Mouse (Mus musculus) liver, embryonic 15.5 days (tissue): Measurements from ENCODE around the gene Bnip2. TPM values are rescaled to one million over a fixed set of nuclear protein-coding genes. Genes with fewer than 3 reads are reported as not detected.

Source experiments
- ATAC-seq: fragments of 200-750 bp; cut with Nextera tagmentation; 2 replicates; pipeline ENCODE4 v1.8.0; 2017; ENCODE audit warnings: moderate number of reproducible peaks, mild to moderate bottlenecking, moderate library complexity; ENCODE audit not compliant: insufficient read depth
- H3K27ac ChIP-seq: fragments of 300-500 bp; sonication (generic); replicated peaks from 2 replicates; pipeline ENCODE4 v1.5.1; 2015; ENCODE audit warnings: mild to moderate bottlenecking, inconsistent platforms
- H3K27me3 ChIP-seq: fragments of 300-500 bp; sonication (generic); 2 replicates; pipeline ENCODE4 v1.6.1; 2015; ENCODE audit warnings: mild to moderate bottlenecking, inconsistent platforms
- H3K36me3 ChIP-seq: fragments of 300-500 bp; sonication (generic); replicated peaks from 2 replicates; pipeline ENCODE4 v1.6.1; 2015; ENCODE audit warnings: moderate library complexity, mild to moderate bottlenecking, inconsistent platforms
- H3K4me1 ChIP-seq: fragments of 300-500 bp; sonication (generic); replicated peaks from 2 replicates; pipeline ENCODE4 v1.6.1; 2015; ENCODE audit warnings: inconsistent platforms
- H3K4me2 ChIP-seq: fragments of 300-500 bp; sonication (generic); 2 replicates; pipeline ENCODE4 v1.6.1; 2015; ENCODE audit warnings: moderate library complexity, mild to moderate bottlenecking, inconsistent platforms
- H3K4me3 ChIP-seq: fragments of 300-500 bp; sonication (generic); replicated peaks from 2 replicates; pipeline ENCODE4 v1.5.1; 2015; ENCODE audit warnings: mild to moderate bottlenecking, inconsistent platforms
- H3K9ac ChIP-seq: fragments of 300-500 bp; sonication (generic); 2 replicates; pipeline ENCODE4 v1.6.1; 2015; ENCODE audit warnings: moderate library complexity, mild to moderate bottlenecking, inconsistent platforms
- H3K9me3 ChIP-seq: fragments of 300-500 bp; sonication (generic); replicated peaks from 2 replicates; pipeline ENCODE4 v1.6.1; 2016; ENCODE audit warnings: inconsistent platforms
- whole genome bisulfite sequencing: fragments of 180-500 bp; shearing (Covaris S2); methylation state at CpG from one replicate; pipeline ENCODE4 v1.1.7; 2015; ENCODE audit warnings: mixed read lengths; ENCODE audit not compliant: insufficient replicate concordance; 5-methylcytosine and 5-hydroxymethylcytosine counted together
- polyA plus RNA-seq: library from polyadenylated mRNA; unstranded; fragments of >200 nt; fragmentation: Nextera tagmentation; extraction: Ambion mirVana; gene quantifications from 2 replicates; pipeline ENCODE4 v1.2.1, GENCODE M21; 2015

Bnip2 gene
- polyA plus RNA-seq, 1 experiment from 2014 or later = 42.7 TPM

- peaks cover 10% of the 10 kb centered on the region; the same call in 1 of the 2 replicates for H3K27me3 ChIP-seq
- 0 out of 2 replicates have a peak, but pooled peaks have one; percentile 11 for ATAC-seq
- WGBS = 25% methylated on average over 16 of the region's 16 CpGs
- H3K4me1 ChIP-seq = peaks cover 42% of the 10 kb centered on the region
- no peaks in the 10 kb centered on the region for H3K9me3 ChIP-seq
- peak overlapping the region; percentile 97 for H3K9ac ChIP-seq
- peak overlapping the region; percentile 96 for H3K4me3 ChIP-seq
- peaks cover 5% of the 10 kb centered on the region; the same call in 1 of the 2 replicates for H3K36me3 ChIP-seq
- peak overlapping the region; percentile 94 for H3K27ac ChIP-seq
- H3K4me2 ChIP-seq = peak overlapping the region; percentile 72
Observed at GRCm38 (mm10) chr9:69988706-69989302, 462 bp upstream of the Bnip2 start.

- Histone ChIP-seq H3K27ac (no peak overlapping the region), H3K36me3 (peaks cover 12% of the 10 kb centered on the region), H3K9ac (peak overlapping the region; percentile 97), H3K4me1 (peaks cover 51% of the 10 kb centered on the region), H3K4me2 (peak overlapping the region; percentile 72), H3K4me3 (peak overlapping the region; percentile 96), H3K27me3 (peaks cover 10% of the 10 kb centered on the region; the same call in 1 of the 2 replicates), H3K9me3 (no peaks in the 10 kb centered on the region)
- no peak for ATAC-seq
- whole genome bisulfite sequencing = 14% methylated on average over 5 of the region's 5 CpGs
Observed at GRCm38 (mm10) chr9:69990346-69990745, 1.1 kb downstream of the Bnip2 start.

- WGBS = 4% methylated on average over 5 of the region's 5 CpGs
- Histone ChIP-seq H3K27me3 (no peaks in the 10 kb centered on the region), H3K36me3 (peaks cover 32% of the 10 kb centered on the region), H3K27ac (peak overlapping the region; percentile 58), H3K9ac (no peak overlapping the region), H3K4me3 (no peak overlapping the region), H3K4me2 (peak overlapping the region; percentile 23; the same call in 1 of the 2 replicates), H3K4me1 (peaks cover 48% of the 10 kb centered on the region), H3K9me3 (no peaks in the 10 kb centered on the region)
- ATAC-seq = no peak
Observed at GRCm38 (mm10) chr9:69992841-69993277, 3.6 kb downstream of the Bnip2 start.

DNA sequence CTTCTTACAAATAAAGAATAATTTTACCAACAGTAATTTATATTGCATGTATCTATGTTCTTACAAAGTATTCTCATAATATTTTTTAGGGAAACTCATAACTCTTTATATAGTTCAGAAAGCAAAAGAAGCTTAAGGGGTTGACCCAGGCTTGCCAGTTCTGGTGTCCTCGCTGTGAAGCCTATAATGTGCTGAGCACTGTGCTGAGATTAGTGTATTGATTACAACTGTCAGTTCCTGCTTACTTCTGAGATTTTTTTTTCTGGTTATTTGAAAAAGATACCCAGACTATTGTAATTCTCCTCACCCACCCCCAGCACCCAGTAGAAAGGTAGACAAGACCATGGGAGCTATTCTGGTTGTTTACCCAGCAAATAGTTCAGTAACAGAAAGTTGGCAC, 4.2 kb downstream of the Bnip2 start:
- no peaks in the 10 kb centered on the region for H3K27me3 ChIP-seq
- H3K27ac ChIP-seq = no peak overlapping the region; the same call in 1 of the 2 replicates
- WGBS = 39% methylated on average over 1 of the region's 1 CpGs
- no peak overlapping the region for H3K4me2 ChIP-seq
- H3K36me3 ChIP-seq = peaks cover 38% of the 10 kb centered on the region
- no peak overlapping the region for H3K4me3 ChIP-seq
- H3K4me1 ChIP-seq = peaks cover 48% of the 10 kb centered on the region
- H3K9me3 ChIP-seq = no peaks in the 10 kb centered on the region
- ATAC-seq = no peak
- H3K9ac ChIP-seq = no peak overlapping the region

GRCm38 (mm10) chr9:69994547-69994946, 5.3 kb downstream of the Bnip2 start:
- H3K36me3 ChIP-seq = peaks cover 49% of the 10 kb centered on the region
- no peak overlapping the region for H3K4me3 ChIP-seq
- H3K27ac ChIP-seq = no peak overlapping the region
- no peak overlapping the region for H3K9ac ChIP-seq
- H3K4me1 ChIP-seq = peaks cover 43% of the 10 kb centered on the region
- no peaks in the 10 kb centered on the region for H3K27me3 ChIP-seq
- no peak overlapping the region for H3K4me2 ChIP-seq
- no peak for ATAC-seq
- WGBS = 81% methylated on average over 5 of the region's 5 CpGs
- H3K9me3 ChIP-seq = no peaks in the 10 kb centered on the region

GRCm38 (mm10) chr9:69999318-69999717, 10.1 kb downstream of the Bnip2 start:
- Histone ChIP-seq H3K36me3 (peaks cover 85% of the 10 kb centered on the region), H3K9me3 (no peaks in the 10 kb centered on the region), H3K27ac (no peak overlapping the region), H3K4me3 (no peak overlapping the region), H3K9ac (no peak overlapping the region), H3K4me1 (0 out of 2 replicates have a peak, but pooled peaks cover 9% of the 10 kb centered on the region), H3K27me3 (no peaks in the 10 kb centered on the region), H3K4me2 (no peak overlapping the region)
- WGBS = 78% methylated on average over 1 of the region's 1 CpGs
- ATAC-seq = no peak

GRCm38 (mm10) chr9:70003516-70003915, 14.2 kb downstream of the Bnip2 start:
- Histone ChIP-seq H3K9ac (no peak overlapping the region), H3K9me3 (no peaks in the 10 kb centered on the region), H3K27me3 (no peaks in the 10 kb centered on the region), H3K4me1 (peaks cover 2% of the 10 kb centered on the region; the same call in 1 of the 2 replicates), H3K27ac (no peak overlapping the region), H3K36me3 (peaks cover 76% of the 10 kb centered on the region), H3K4me3 (no peak overlapping the region), H3K4me2 (no peak overlapping the region)
- no peak for ATAC-seq
- WGBS = 75% methylated on average over 10 of the region's 10 CpGs

GRCm38 (mm10) chr9:70006984-70007383, 17.7 kb downstream of the Bnip2 start:
- no peak overlapping the region for H3K4me3 ChIP-seq
- peaks cover 25% of the 10 kb centered on the region for H3K4me1 ChIP-seq
- peaks cover 60% of the 10 kb centered on the region for H3K36me3 ChIP-seq
- H3K27ac ChIP-seq = no peak overlapping the region
- H3K4me2 ChIP-seq = no peak overlapping the region
- no peaks in the 10 kb centered on the region for H3K27me3 ChIP-seq
- no peaks in the 10 kb centered on the region for H3K9me3 ChIP-seq
- 77% methylated on average over 5 of the region's 5 CpGs for WGBS
- H3K9ac ChIP-seq = no peak overlapping the region
- ATAC-seq = no peak

DNA sequence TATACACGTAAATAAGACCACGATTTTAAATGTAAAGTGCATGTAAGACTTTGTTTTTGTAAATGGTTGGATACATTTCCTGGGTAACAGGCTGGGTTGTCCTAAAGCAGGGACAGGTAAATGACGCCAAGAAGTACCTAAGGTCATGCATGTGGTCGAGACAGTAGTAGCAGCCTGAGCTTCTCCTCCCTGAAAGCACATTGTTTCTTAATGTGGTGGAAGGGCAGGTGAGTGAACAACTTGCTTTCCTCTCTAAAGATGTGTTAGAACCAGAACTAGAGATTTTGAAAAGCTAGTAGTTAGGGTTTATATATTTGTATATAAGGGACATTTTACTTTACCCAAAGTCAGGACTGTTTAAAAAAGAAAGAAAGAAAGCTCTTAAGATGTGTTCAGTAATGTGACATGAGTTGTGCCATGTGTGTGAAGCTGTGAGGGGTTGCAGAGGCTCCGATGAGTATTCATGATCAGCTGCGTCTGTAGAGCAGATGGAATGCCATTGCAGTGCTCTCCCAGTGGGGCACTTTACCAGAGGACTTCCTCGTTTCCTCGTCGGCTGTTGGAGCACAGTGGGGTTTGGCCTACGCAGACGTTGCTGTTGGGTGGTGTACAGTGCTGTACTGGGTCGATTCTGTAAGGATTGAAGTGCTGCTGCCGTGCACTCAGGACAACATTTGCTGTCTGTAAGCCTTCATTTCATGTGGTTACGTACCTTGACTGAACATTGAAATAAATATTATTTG, 18.4 kb downstream of the Bnip2 start:
- Histone ChIP-seq H3K27ac (no peak overlapping the region), H3K4me1 (peaks cover 27% of the 10 kb centered on the region), H3K4me3 (no peak overlapping the region), H3K36me3 (peaks cover 53% of the 10 kb centered on the region), H3K4me2 (no peak overlapping the region), H3K27me3 (no peaks in the 10 kb centered on the region), H3K9ac (no peak overlapping the region), H3K9me3 (no peaks in the 10 kb centered on the region)
- ATAC-seq = no peak
- 72% methylated on average over 14 of the region's 14 CpGs for WGBS

GRCm38 (mm10) chr9:70009754-70010304, 20.6 kb downstream of the Bnip2 start:
- 31% methylated on average over 8 of the region's 8 CpGs for WGBS
- H3K9ac ChIP-seq = no peak overlapping the region

DNA sequence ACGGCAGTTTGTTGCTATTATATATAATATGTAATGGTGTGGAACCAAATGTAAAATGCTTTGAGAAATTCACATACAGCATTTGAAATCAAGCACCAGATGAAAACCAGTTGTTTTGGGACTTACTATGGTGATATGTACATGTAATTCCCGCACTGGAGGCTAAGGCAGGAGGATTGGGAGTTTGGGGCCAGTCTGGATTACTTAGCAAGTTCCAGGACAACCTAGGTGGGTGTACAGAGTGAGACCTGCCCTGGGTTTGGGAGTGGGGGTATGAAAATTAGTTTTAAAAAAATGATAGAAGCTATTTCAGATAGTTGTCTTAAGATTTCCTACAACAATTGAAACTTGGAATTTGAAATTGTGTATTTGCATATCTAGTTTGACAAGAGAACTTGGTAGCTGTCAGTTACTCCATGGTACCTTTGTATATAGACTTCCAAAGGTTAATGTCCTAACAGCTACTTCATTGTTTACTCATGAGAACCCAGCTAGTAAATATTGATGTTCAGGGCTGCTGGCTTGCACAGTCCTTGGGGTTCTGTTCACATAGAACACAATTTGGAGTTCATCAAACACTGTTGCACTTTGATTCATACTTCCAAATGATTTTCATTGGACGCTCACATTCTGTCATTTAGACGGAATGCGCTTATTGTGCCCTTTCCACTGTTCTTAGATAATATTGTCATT, 21.7 kb downstream of the Bnip2 start:
- Histone ChIP-seq H3K4me2 (no peak overlapping the region), H3K27me3 (no peaks in the 10 kb centered on the region), H3K4me1 (peaks cover 49% of the 10 kb centered on the region), H3K4me3 (no peak overlapping the region), H3K9me3 (no peaks in the 10 kb centered on the region), H3K27ac (peak overlapping the region; percentile 89), H3K9ac (no peak overlapping the region), H3K36me3 (peaks cover 35% of the 10 kb centered on the region)
- ATAC-seq = no peak; the same call in 1 of the 2 replicates
- 78% methylated on average over 5 of the region's 5 CpGs for WGBS

More at GRCm38 (mm10) chr9:70009754-70010304, 20.6 kb downstream of the Bnip2 start:
- Histone ChIP-seq H3K9me3 (no peaks in the 10 kb centered on the region), H3K36me3 (peaks cover 37% of the 10 kb centered on the region), H3K4me2 (no peak overlapping the region), H3K4me1 (peaks cover 44% of the 10 kb centered on the region), H3K27ac (peak overlapping the region; percentile 48), H3K4me3 (no peak overlapping the region), H3K27me3 (no peaks in the 10 kb centered on the region)
- no peak for ATAC-seq
